Mouse (Mus musculus): Measurements from ENCODE around the gene Pard6b. TPM values are rescaled to one million over a fixed set of nuclear protein-coding genes. Genes with fewer than 3 reads are reported as not detected.

Gene Pard6b
- 10.2 TPM for polyA plus RNA-seq (2014; fragmentation: Illumina TruSeq; extraction: RNeasy Lipid Tissue Mini Kit (QIAGEN cat#74804); ENCODE audit: low read depth, low replicate concordance)

DNA sequence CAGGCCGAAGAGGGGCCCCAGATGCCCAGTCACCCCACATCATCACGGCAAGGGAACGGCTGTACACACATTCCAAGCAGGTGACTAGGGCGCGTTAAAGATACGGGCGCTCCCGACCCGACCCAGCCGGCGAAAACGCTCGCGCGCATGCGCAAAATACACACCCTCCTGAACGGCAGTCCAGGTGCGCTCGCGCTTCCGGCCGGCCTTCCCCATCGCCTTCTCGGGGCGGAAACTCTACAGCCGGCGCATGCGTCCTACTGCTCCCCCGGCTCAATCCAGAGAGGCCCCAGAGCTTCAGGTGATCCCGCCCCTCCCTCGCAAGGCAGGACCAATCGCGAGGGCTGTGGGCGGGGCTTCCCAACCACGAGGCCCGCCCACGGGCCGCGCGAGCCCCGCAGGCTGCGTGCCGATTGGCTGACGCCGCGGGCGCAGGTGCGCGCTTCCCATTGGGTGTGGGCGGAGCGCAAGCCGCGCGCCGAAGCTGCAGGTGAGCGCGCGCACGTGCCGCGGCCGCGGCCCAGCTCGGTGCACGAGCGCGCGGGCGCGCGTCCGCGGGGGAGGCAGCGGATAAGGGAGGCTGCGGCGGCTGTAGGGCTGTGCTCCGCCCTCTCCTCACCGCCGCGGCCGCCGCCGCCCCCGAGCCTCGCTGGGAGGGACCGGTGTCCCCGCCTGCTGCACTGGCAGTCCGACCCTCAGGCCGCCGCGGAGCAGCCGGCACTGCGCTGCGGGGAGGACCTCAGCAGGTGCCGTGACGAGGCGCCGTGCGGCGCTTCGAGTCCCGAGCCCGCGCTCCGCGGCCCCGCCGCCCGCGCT, at the start of gene Pard6b:
Pard6b (plus strand) TSS at position 574 of the 816 bp plus-strand sequence.

Other genes with a start within 250 kb of the Pard6b start
- 29.8 TPM for gene Ptpn1, start 148.9 kb upstream of the Pard6b start, polyA plus RNA-seq (2014; fragmentation: Illumina TruSeq; extraction: RNeasy Lipid Tissue Mini Kit (QIAGEN cat#74804); ENCODE audit: low read depth, low replicate concordance)
- 0.92 TPM for gene Ripor3, start 70.4 kb upstream of the Pard6b start, polyA plus RNA-seq (2014; fragmentation: Illumina TruSeq; extraction: RNeasy Lipid Tissue Mini Kit (QIAGEN cat#74804); ENCODE audit: low read depth, low replicate concordance)
- gene Adnp, start 126.1 kb downstream of the Pard6b start, polyA plus RNA-seq (2014; fragmentation: Illumina TruSeq; extraction: RNeasy Lipid Tissue Mini Kit (QIAGEN cat#74804); ENCODE audit: low read depth, low replicate concordance), result 3.8 TPM
- gene Gm20716, start 149.4 kb downstream of the Pard6b start, polyA plus RNA-seq (2014; fragmentation: Illumina TruSeq; extraction: RNeasy Lipid Tissue Mini Kit (QIAGEN cat#74804); ENCODE audit: low read depth, low replicate concordance), result 53.5 TPM
- gene Dpm1, start 149.6 kb downstream of the Pard6b start, polyA plus RNA-seq (2014; fragmentation: Illumina TruSeq; extraction: RNeasy Lipid Tissue Mini Kit (QIAGEN cat#74804); ENCODE audit: low read depth, low replicate concordance), result 71.1 TPM
- 5.1 TPM for gene Mocs3, start 149.6 kb downstream of the Pard6b start, polyA plus RNA-seq (2014; fragmentation: Illumina TruSeq; extraction: RNeasy Lipid Tissue Mini Kit (QIAGEN cat#74804); ENCODE audit: low read depth, low replicate concordance)
- gene Kcng1, start 200.7 kb downstream of the Pard6b start, polyA plus RNA-seq (2014; fragmentation: Illumina TruSeq; extraction: RNeasy Lipid Tissue Mini Kit (QIAGEN cat#74804); ENCODE audit: low read depth, low replicate concordance), result 2.1 TPM

Measured in adipose tissue, adult 10 weeks (tissue).